Mouse (Mus musculus) lung, postnatal 14 days (tissue): Measurements from ENCODE around the gene Zfp992.
"Not testable (repeated sequence)": the region's sequence is repeated elsewhere in the genome, so short reads cannot be mapped to it uniquely, and the experiment has no call there.

Source experiments
- DNase-seq: peaks from one replicate; pipeline ENCODE4 v3.0.0; 2021

Zfp992 gene

GRCm38 (mm10) chr4:146476260-146476659, 27.4 kb downstream of the Zfp992 start:
- not testable (repeated sequence) for DNase-seq

DNA sequence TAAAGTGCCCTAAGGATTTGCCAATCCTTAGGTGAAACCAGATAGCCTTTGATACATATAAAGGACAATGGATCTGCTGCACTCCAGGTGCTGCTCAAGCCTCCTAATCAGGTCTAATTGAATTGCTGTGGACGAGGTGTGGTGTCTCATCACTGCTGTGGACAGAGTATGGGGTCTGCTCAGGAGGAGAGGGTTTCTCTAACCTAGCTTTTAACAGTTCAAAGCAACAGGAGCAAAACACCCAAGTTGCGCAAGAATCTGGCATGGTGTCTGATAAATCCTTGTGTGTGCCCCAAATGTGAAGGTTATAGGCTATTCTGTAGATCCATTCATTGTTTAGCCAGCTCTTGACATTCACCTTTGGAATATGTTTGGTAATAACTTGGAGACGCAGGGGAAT, 28.1 kb downstream of the Zfp992 start:
- DNase-seq, result not testable (repeated sequence)

DNA sequence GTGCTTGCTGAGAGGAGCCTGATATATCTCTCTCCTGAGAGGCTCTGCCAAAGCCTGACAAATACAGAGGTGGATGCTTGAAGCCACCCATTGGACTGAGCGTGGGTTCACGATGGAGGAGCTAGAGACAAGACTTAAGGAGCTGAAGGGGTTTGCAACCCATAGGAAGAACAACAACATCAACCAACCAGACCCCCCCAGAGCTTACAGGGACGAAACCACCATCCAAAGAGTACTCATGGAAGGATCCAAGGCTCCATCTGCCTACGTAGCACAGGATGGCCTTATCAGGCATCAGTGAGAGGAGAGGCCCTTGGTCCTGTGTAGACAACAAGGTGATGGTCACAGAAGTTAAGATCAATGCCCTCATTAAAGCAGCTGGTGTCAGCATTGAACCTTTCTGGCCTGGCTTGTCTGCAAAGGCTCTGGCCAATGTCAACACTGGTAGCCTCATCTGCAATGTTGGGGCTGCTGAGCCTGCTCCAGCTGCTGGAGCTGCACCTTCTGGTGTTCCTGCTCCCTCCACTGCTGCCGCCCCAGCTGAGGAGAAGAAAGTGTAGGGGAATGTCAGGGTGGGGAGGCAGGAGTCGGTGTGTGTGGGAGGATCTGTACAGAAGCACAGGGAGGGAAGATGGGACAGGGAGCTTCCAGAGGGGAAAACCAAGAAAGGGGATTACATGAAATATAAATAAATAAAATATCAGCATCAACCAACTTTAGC, 31.7 kb downstream of the Zfp992 start:
- DNase-seq, result not testable (repeated sequence)

DNA sequence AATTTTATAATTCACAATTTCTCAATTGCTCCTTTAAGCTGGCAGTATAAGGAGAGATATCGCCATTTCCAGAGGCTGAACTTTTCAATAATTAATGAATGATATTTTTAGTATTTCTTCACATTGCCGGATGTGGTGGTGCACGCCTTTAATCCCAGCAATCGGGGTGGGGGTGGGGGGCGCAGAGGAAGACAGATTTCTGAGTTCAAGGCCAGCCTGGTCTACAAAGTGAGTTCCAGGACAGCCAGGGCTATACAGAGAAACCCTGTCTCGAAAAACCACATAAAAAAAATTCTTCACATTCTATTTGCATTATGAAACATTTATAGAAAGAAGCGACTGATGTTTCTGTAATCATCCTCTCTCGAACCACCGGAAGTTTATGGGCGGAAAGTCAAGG, 33.7 kb downstream of the Zfp992 start:
- not testable (repeated sequence) for DNase-seq

DNA sequence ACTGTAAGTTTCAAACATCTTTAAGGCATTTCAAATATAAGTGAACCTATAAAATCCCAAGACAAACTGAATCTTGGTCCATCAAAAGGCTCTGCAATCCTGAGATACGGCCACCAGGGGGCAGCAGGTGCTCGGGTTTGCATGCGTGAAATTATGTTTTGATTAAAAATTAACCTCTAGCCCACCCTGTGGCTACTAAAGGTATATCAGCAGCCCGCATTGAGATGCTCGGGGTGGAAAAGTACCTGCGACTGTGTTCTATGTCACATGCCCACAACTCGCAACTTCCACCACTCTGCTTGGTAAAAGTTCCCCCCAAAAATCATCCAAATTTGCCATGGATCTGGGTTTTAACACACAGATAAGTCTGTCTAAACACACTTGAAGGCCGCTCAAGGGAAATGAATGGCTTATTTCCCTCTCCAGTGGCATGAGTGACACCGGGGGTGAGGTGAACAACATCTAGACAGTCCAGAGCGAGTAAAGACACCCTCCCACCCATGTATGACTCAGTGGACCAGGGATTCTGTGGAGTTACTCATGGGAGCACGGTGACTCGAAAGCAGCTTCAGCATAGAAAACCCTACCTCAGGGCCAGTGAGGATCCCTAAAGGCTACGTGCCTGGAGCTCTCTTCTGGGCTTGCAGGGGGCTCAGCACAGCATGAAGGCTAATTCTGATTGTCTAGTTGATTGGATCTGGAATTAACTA, 34.9 kb downstream of the Zfp992 start:
- DNase-seq, result not testable (repeated sequence)

DNA sequence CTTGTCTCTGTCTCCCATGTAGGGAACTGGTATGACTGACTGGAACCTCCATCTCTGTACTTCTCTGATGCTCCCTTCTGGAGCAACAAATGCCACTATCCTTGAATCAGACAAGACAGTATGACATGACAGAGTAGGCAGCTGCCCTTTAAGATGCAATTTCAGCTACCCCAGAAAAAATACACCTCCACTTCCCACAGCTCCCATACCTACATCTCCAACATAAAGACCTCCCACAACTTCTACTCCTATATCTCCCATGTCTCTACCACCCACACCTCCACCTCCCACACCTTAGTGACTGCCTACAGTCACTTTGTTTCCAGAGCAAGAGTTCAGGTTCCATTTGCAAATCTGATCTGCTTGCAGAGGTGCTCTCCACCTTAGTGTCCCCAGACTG, 35.9 kb downstream of the Zfp992 start:
- DNase-seq, result not testable (repeated sequence)

DNA sequence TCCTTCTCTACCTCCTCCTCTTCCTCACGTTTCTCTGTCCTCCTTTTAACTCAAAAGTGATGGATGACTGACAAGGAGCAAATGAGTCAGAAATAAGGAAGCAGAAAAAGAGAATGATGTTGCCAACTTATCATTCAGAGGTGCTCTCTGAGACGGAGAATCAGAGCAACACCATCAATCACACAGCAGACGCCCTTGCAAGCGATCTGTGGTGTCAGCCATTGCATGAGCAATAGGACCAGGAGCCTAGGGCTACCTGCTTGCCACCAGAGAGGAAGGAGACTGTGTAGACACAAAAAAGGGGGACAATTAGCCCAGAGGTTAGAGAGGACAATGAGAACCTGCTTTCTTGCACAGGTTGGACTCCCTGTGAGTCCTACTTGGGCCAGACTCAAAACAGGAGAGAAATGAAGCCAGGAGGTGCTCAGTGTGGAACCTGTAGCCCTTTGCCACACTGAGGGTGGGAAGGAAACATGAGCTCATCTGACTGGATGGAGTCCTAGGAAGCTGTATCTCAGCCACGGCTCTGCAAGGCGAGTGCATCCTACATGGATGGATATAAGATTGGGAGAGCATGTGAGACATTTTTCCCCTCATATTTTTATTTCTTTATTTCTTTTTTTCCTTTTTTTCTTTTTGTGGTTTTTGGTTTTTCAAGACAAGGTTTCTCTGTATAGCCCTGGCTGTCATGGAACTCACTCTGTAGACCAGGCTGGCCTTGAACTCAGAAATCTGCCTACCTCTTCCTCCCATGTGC, 36.5 kb downstream of the Zfp992 start:
- not testable (repeated sequence) for DNase-seq

GRCm38 (mm10) chr4:146486753-146487152, 37.9 kb downstream of the Zfp992 start:
- not testable (repeated sequence) for DNase-seq

DNA sequence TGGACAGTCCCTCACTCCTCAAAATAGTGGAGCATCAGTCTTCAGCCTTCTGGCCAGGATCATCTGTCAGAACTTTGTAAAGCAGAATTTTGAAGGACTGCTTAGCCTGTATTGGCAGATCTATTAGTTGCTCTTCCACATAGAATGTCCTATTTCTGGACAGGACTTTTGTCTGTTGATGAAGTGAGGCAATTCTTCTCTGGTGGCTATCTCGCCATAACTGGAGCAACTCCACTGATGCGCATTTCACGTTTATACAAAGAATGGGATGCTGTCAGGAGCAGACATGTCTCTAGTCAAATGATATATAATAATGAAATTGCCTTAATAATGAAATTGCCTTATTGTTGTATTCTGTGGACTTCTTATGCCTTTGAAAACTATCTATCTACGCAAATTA, 40.4 kb downstream of the Zfp992 start:
- DNase-seq, result not testable (repeated sequence)

DNA sequence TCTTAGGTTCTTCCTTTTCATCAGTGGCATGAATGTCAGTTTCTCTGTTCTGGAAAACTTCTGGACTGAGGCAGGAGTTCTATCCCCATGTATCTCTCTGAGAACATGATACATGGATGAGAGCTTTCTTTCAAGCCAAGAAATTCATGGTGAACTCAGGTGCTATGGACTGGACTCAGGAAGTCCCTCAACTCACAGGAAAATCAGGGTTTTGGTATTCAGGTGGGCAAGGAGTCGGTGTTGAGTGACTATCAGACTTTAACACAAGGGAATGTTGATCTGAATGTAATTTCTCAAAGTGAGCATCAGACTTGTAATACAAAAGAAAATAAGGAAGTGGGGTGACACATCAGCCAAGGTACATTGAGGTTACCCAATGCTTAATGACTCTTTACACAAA, 43.2 kb downstream of the Zfp992 start:
- DNase-seq, result not testable (repeated sequence)

GRCm38 (mm10) chr4:146492439-146492838, 43.6 kb downstream of the Zfp992 start:
- DNase-seq, result no peak

GRCm38 (mm10) chr4:146492851-146493250, 44.0 kb downstream of the Zfp992 start:
- no peak for DNase-seq

DNA sequence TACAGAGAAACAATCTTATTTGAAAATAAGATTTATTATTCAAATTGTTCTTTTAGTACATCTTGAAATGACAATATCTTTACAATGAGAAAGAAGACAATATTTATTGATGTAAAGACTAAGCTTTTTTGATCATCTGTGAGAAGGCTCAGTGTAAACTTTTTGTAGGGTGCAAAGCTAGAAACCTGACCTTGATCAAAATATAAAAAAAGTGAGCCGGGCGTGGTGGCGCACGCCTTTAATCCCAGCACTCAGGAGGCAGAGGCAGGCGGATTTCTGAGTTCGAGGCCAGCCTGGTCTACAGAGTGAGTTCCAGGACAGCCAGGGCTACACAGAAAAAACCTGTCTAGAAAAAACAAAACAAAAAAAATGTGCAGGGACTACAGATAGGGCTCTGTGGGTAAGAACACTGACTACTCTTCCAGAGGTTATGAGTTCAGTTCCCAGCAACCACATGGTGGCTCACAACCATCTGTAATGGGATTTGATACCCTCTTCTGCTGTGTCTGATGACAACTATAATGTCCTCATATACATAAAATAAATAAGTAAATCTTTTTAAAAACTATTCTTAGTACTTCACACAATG, 44.6 kb downstream of the Zfp992 start:
- DNase-seq, result not testable (repeated sequence)

- no peak for DNase-seq
Measured at GRCm38 (mm10) chr4:146494980-146495379, 46.2 kb downstream of the Zfp992 start.

- DNase-seq, result not testable (repeated sequence)
Measured at GRCm38 (mm10) chr4:146497695-146498275, 49.0 kb downstream of the Zfp992 start.

- DNase-seq, result not testable (repeated sequence)
Measured at GRCm38 (mm10) chr4:146501727-146502126, 52.9 kb downstream of the Zfp992 start, which contains the start of gene Zfp981. Zfp981 (plus strand) TSS chr4:146502027.

- not testable (repeated sequence) for DNase-seq
Measured at GRCm38 (mm10) chr4:146509029-146509428, 60.2 kb downstream of the Zfp992 start.

GRCm38 (mm10) chr4:146511871-146512270, 63.0 kb downstream of the Zfp992 start:
- DNase-seq, result not testable (repeated sequence)

DNA sequence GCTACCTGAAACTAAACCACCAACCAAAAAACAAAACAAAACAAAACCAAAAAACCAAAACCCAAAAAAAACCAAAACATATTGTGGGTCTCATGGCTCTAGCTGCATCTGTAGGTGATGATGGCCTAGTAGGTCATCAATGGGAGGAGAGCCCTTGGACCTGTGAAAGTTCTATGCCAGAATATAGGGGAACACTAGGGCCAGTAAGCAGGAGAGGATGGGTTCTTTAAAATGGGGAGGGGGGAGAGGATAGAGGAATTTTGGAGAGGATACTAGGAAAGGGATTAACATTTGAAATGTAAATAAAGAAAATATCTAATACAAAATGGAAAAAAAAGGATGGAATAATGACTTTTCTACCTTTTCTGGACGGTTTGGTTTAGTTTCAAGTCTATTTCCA, 67.7 kb downstream of the Zfp992 start:
- DNase-seq, result no peak

DNA sequence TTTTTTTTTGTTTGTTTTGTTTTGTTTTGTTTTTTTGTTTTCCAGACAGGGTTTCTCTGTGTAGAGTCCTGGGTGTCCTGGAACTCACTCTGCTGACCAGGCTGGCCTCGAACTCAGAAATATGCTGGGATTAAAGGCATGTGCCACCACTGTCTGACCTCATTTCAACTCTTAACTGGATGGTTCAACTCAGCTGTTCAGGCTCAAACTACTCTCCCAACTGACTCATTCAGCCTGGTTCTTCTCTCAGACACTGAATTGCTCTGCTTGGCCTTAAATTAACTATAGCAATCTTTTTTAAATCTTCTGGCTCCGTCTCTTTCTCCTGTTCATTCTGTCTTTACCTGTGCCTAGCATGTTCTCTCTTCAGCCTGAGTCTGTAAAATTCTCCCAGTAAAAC, 68.3 kb downstream of the Zfp992 start:
- not testable (repeated sequence) for DNase-seq
